Mouse (Mus musculus): ENCODE results near the gene Krt27. TPM values are rescaled to one million over a fixed set of nuclear protein-coding genes. Genes with fewer than 3 reads are reported as not detected.

Gene Krt27
- polyA plus RNA-seq (2014; fragmentation: Nextera tagmentation; extraction: Ambion mirVana) = 0.13 TPM in 1 of 2 replicates, not detected in the other

DNA sequence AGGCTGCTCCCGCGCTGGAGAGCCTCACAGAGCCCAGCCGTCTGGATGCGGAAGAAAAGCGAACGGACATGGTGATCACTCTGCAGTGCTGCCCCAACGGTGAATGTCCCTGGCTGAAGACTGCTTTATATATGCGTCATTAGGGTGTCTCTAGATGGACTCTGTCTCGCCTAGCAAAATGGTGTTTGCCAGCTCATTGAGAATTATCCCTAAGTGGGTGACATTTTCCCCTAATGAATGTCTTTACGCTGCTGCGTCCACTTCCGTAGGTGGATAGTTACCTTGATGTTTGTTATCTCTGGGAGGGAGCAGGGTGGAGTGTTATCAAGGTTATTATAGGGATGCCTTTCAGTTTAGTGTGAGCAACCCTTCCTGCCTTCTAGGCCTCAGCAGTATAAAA, at the start of gene Krt27:
TSS of gene Krt27 (minus strand) at position 101 of the 400 bp plus-strand sequence.
- H3K4me3 ChIP-seq (ENCODE audit: low read depth, low read length) = no peak within 1 kb of the TSS
- ATAC-seq (replicated peaks; ENCODE audit: insufficient number of reproducible peaks, low FRiP score, low TSS enrichment, low read depth) = no peak
- H3K9me3 ChIP-seq (replicated peaks; ENCODE audit: control insufficient read depth, low read length) = no peaks in the 10 kb centered on the region
- no peak within 1 kb of the TSS for H3K27ac ChIP-seq (replicated peaks; ENCODE audit: low read depth, low read length)
- 73% methylated on average over 12 of the region's 12 CpGs for WGBS
- H3K9ac ChIP-seq (replicated peaks; ENCODE audit: low read length) = no peak within 1 kb of the TSS
- DNase-seq (ENCODE audit: low spot score) = no peak
- H3K36me3 ChIP-seq (replicated peaks; ENCODE audit: control insufficient read depth, insufficient read depth, low read depth, low read length) = no peaks in the 10 kb centered on the region
- H3K27me3 ChIP-seq (ENCODE audit: control insufficient read depth, insufficient read depth, low read length) = no peaks in the 10 kb centered on the region
- H3K4me2 ChIP-seq (ENCODE audit: low read depth, low read length) = no peak within 1 kb of the TSS
- no peaks in the 10 kb centered on the region for H3K4me1 ChIP-seq (ENCODE audit: control insufficient read depth, insufficient read depth, low read length)

DNA sequence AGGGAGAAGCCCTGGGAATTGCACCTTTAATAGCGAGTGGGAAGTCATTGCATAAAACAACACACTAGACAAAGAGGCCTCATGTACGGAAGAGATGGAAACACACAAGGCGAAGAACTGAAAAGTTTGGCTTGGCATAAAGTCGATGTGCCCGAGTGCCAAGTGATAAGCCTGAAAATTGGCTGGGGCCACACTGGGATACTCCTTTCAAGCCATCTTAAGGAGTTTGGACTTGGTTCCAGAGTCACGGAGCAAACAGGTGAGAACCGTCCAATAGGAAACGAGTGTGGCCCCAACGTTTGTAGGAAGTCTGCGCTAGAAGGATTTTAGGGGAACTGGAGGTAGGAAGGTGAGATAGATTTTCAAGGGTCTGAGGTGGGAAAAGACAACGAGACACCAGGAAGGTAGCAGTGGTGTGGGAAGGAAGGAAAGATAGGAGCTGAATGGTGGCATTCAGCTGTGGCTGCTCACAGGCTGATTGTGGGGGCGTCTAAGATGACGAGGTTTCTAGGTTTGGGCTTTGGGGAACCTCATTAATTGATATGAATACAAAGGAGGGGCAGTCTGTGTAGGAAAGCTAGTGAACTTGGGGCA, 49.1 kb upstream of the Krt27 start:
- Histone ChIP-seq H3K36me3 (replicated peaks; ENCODE audit: control insufficient read depth, insufficient read depth, low read depth, low read length) (no peaks in the 10 kb centered on the region), H3K4me3 (ENCODE audit: low read depth, low read length) (no peak overlapping the region), H3K27ac (replicated peaks; ENCODE audit: low read depth, low read length) (no peak overlapping the region), H3K4me2 (ENCODE audit: low read depth, low read length) (no peak overlapping the region), H3K27me3 (ENCODE audit: control insufficient read depth, insufficient read depth, low read length) (no peaks in the 10 kb centered on the region), H3K4me1 (ENCODE audit: control insufficient read depth, insufficient read depth, low read length) (no peaks in the 10 kb centered on the region), H3K9ac (replicated peaks; ENCODE audit: low read length) (no peak overlapping the region), H3K9me3 (replicated peaks; ENCODE audit: control insufficient read depth, low read length) (no peaks in the 10 kb centered on the region)
- ATAC-seq (replicated peaks; ENCODE audit: insufficient number of reproducible peaks, low FRiP score, low TSS enrichment, low read depth) = no peak
- 85% methylated on average over 13 of the region's 13 CpGs for WGBS
- DNase-seq (ENCODE audit: low spot score) = no peak

DNA sequence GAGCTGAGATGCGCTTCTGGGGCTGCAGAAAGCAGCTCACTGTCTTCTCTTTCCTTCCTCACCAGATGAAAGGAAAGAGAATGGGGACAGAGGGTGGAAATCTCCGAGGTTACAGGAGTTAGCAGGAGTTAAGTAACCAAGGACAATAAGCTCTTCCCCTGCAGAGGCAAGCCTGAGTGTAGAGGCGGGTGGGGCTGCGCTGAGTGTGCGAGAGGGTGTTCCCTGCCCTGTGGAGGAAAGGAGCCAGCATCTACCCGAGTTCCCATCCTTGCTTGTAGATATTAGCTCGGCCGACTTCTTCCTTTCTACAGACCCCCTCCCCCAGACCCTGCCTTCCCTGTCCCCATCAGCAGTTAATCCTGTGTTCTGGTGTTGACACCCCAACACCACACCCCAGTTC, 47.9 kb upstream of the Krt27 start:
- H3K27me3 ChIP-seq (ENCODE audit: control insufficient read depth, insufficient read depth, low read length) = no peaks in the 10 kb centered on the region
- H3K36me3 ChIP-seq (replicated peaks; ENCODE audit: control insufficient read depth, insufficient read depth, low read depth, low read length) = no peaks in the 10 kb centered on the region
- WGBS = 43% methylated on average over 7 of the region's 8 CpGs
- ATAC-seq (replicated peaks; ENCODE audit: insufficient number of reproducible peaks, low FRiP score, low TSS enrichment, low read depth) (no peak), DNase-seq (ENCODE audit: low spot score) (no peak)
- no peaks in the 10 kb centered on the region for H3K9me3 ChIP-seq (replicated peaks; ENCODE audit: control insufficient read depth, low read length)
- no peak overlapping the region for H3K9ac ChIP-seq (replicated peaks; ENCODE audit: low read length)
- H3K4me2 ChIP-seq (ENCODE audit: low read depth, low read length) = no peak overlapping the region
- no peak overlapping the region for H3K4me3 ChIP-seq (ENCODE audit: low read depth, low read length)
- no peaks in the 10 kb centered on the region for H3K4me1 ChIP-seq (ENCODE audit: control insufficient read depth, insufficient read depth, low read length)
- no peak overlapping the region for H3K27ac ChIP-seq (replicated peaks; ENCODE audit: low read depth, low read length)

DNA sequence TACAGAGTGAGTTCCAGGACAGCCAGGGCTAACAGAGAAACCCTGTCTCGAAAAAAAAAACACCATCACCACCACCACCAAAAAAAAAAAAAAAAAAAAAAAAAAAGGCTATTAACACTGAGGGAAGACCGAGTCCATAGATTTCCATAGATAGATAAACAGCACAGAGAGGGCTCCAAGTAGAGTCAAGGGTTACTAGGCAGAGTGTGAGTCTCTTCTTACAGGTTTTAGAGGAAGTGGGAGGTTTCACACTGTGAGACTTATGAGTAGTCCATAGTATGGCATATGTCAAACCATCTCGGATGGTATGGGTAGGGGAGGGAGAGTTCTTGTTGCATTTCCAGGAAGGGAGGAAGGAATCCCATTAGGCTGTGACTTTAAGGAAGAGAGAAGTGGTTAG, 47.2 kb upstream of the Krt27 start:
- Histone ChIP-seq H3K9ac (replicated peaks; ENCODE audit: low read length) (no peak overlapping the region), H3K4me2 (ENCODE audit: low read depth, low read length) (no peak overlapping the region), H3K27me3 (ENCODE audit: control insufficient read depth, insufficient read depth, low read length) (no peaks in the 10 kb centered on the region), H3K36me3 (replicated peaks; ENCODE audit: control insufficient read depth, insufficient read depth, low read depth, low read length) (no peaks in the 10 kb centered on the region), H3K27ac (replicated peaks; ENCODE audit: low read depth, low read length) (no peak overlapping the region), H3K4me3 (ENCODE audit: low read depth, low read length) (no peak overlapping the region), H3K9me3 (replicated peaks; ENCODE audit: control insufficient read depth, low read length) (no peaks in the 10 kb centered on the region), H3K4me1 (ENCODE audit: control insufficient read depth, insufficient read depth, low read length) (no peaks in the 10 kb centered on the region)
- ATAC-seq (replicated peaks; ENCODE audit: insufficient number of reproducible peaks, low FRiP score, low TSS enrichment, low read depth) (no peak), DNase-seq (ENCODE audit: low spot score) (no peak)
- 67% methylated on average over 3 of the region's 3 CpGs for WGBS

DNA sequence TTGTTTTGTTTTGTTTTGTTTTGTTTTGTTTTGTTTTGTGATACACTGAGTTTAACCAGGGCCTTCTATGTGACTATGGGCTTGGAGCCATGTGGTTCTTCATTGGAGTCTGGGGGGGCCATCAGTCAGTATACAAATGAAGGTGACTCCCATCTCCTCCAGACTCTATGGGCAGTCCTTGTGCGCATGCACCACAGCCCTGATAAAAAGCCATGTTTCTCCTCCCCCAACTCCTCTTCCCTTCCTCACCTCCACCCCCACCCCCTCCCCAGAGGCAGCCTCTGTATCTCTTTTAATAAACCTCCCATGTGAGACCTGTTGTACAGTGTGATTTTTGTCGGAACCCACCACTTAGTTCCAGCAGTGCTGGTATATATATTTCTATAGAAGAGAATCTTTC, 45.8 kb upstream of the Krt27 start:
- no peaks in the 10 kb centered on the region for H3K9me3 ChIP-seq (replicated peaks; ENCODE audit: control insufficient read depth, low read length)
- no peak overlapping the region for H3K9ac ChIP-seq (replicated peaks; ENCODE audit: low read length)
- DNase-seq (ENCODE audit: low spot score) (no peak), ATAC-seq (replicated peaks; ENCODE audit: insufficient number of reproducible peaks, low FRiP score, low TSS enrichment, low read depth) (no peak)
- no peaks in the 10 kb centered on the region for H3K4me1 ChIP-seq (ENCODE audit: control insufficient read depth, insufficient read depth, low read length)
- H3K27ac ChIP-seq (replicated peaks; ENCODE audit: low read depth, low read length) = no peak overlapping the region
- 77% methylated on average over 2 of the region's 2 CpGs for WGBS
- no peaks in the 10 kb centered on the region for H3K27me3 ChIP-seq (ENCODE audit: control insufficient read depth, insufficient read depth, low read length)
- H3K4me2 ChIP-seq (ENCODE audit: low read depth, low read length) = no peak overlapping the region
- H3K36me3 ChIP-seq (replicated peaks; ENCODE audit: control insufficient read depth, insufficient read depth, low read depth, low read length) = no peaks in the 10 kb centered on the region
- no peak overlapping the region for H3K4me3 ChIP-seq (ENCODE audit: low read depth, low read length)

DNA sequence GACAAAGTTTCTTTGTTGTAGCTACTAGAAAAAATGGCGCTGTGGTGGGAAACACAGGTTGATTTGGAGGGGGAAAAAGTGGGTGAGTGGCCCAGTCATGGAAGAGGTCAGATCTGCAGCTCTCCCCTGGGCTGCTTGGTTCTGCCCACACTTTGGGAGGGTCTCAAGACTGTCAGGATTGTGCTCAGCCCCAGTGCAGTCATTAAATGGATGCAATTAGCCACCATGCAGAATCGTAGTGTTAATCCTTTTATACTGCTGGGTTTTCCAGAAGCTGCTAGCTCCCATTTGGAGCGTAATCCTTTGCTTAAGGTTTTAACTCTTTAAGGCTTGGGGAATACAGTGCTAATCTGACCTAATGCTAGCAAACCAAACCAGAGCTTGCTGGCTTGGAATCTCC, 45.1 kb upstream of the Krt27 start:
- 45% methylated on average over 3 of the region's 3 CpGs for WGBS
- H3K4me3 ChIP-seq (ENCODE audit: low read depth, low read length) = no peak overlapping the region
- DNase-seq (ENCODE audit: low spot score) = no peak
- no peaks in the 10 kb centered on the region for H3K36me3 ChIP-seq (replicated peaks; ENCODE audit: control insufficient read depth, insufficient read depth, low read depth, low read length)
- H3K4me1 ChIP-seq (ENCODE audit: control insufficient read depth, insufficient read depth, low read length) = no peaks in the 10 kb centered on the region
- no peak for ATAC-seq (replicated peaks; ENCODE audit: insufficient number of reproducible peaks, low FRiP score, low TSS enrichment, low read depth)
- no peak overlapping the region for H3K27ac ChIP-seq (replicated peaks; ENCODE audit: low read depth, low read length)
- no peak overlapping the region for H3K9ac ChIP-seq (replicated peaks; ENCODE audit: low read length)
- no peak overlapping the region for H3K4me2 ChIP-seq (ENCODE audit: low read depth, low read length)
- no peaks in the 10 kb centered on the region for H3K27me3 ChIP-seq (ENCODE audit: control insufficient read depth, insufficient read depth, low read length)
- no peaks in the 10 kb centered on the region for H3K9me3 ChIP-seq (replicated peaks; ENCODE audit: control insufficient read depth, low read length)

DNA sequence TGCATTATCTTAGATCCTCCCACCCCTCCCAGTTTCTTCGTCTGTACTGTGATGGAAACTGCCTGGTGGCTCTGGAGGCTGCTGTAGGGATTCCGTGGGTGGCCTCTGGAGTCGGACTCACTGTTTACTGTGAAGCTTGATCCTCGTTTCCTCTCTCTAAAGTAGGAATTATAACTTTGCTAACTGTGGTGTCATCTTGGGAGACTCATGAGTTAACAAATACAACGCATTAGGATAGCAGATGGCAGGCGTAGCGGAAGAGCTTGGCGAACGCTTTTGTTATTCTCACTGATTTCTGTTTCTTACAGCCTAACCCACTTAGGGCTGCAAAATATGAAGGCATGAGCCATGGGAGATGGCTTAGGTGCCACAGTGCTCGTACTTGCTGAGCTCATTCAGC, 41.6 kb upstream of the Krt27 start:
- Histone ChIP-seq H3K27me3 (ENCODE audit: control insufficient read depth, insufficient read depth, low read length) (no peaks in the 10 kb centered on the region), H3K9ac (replicated peaks; ENCODE audit: low read length) (no peak overlapping the region), H3K4me1 (ENCODE audit: control insufficient read depth, insufficient read depth, low read length) (no peaks in the 10 kb centered on the region), H3K4me3 (ENCODE audit: low read depth, low read length) (no peak overlapping the region), H3K27ac (replicated peaks; ENCODE audit: low read depth, low read length) (no peak overlapping the region), H3K36me3 (replicated peaks; ENCODE audit: control insufficient read depth, insufficient read depth, low read depth, low read length) (no peaks in the 10 kb centered on the region), H3K9me3 (replicated peaks; ENCODE audit: control insufficient read depth, low read length) (no peaks in the 10 kb centered on the region), H3K4me2 (ENCODE audit: low read depth, low read length) (no peak overlapping the region)
- WGBS = 88% methylated on average over 10 of the region's 10 CpGs
- no peak for ATAC-seq (replicated peaks; ENCODE audit: insufficient number of reproducible peaks, low FRiP score, low TSS enrichment, low read depth)
- no peak for DNase-seq (ENCODE audit: low spot score)

DNA sequence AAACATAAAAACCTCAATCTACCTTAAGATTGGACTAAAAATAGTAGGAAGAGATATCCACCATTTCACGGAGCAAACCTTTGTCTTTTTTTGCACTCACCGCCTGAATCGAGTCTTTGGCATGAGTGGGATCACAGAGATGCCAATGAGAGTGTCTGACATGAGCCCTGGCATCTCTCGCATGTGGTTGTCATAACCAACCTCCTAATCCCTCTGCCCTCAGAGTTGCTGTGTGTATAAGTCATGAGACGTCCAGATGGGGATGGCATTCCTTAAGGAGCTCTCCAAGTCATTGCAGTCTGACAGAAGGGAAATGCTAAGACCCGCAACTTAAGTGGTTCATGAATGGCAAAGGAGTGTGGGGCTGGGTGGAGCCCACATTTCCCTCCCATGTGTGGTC, 40.5 kb upstream of the Krt27 start:
- no peaks in the 10 kb centered on the region for H3K9me3 ChIP-seq (replicated peaks; ENCODE audit: control insufficient read depth, low read length)

More for the DNA sequence above, 40.5 kb upstream of the Krt27 start:
- no peak overlapping the region for H3K4me2 ChIP-seq (ENCODE audit: low read depth, low read length)
- no peaks in the 10 kb centered on the region for H3K27me3 ChIP-seq (ENCODE audit: control insufficient read depth, insufficient read depth, low read length)
- H3K27ac ChIP-seq (replicated peaks; ENCODE audit: low read depth, low read length) = no peak overlapping the region
- no peaks in the 10 kb centered on the region for H3K36me3 ChIP-seq (replicated peaks; ENCODE audit: control insufficient read depth, insufficient read depth, low read depth, low read length)
- no peaks in the 10 kb centered on the region for H3K4me1 ChIP-seq (ENCODE audit: control insufficient read depth, insufficient read depth, low read length)
- no peak for ATAC-seq (replicated peaks; ENCODE audit: insufficient number of reproducible peaks, low FRiP score, low TSS enrichment, low read depth)
- no peak for DNase-seq (ENCODE audit: low spot score)
- no peak overlapping the region for H3K4me3 ChIP-seq (ENCODE audit: low read depth, low read length)
- 82% methylated on average over 6 of the region's 6 CpGs for WGBS
- H3K9ac ChIP-seq (replicated peaks; ENCODE audit: low read length) = no peak overlapping the region
